Mouse (Mus musculus): Measurements from ENCODE around the gene Ppp1r12c. TPM values are rescaled to one million over a fixed set of nuclear protein-coding genes. Genes with fewer than 3 reads are reported as not detected.
A peak's percentile ranks its signal among the peaks of the same experiment; 100 is the strongest.

The Ppp1r12c gene
- total and polyA plus RNA-seq, 2 experiments = 21.8 to 22.2 TPM

GRCm38 (mm10) chr7:4513236-4513635 is 11.8 kb upstream of the Ppp1r12c start:
- Histone ChIP-seq H3K9ac (ENCODE audit: low read depth, low read length) (no peak overlapping the region), H3K27ac (replicated peaks; ENCODE audit: insufficient read depth, low read depth, low read length) (no peak overlapping the region), H3K79me2 (ENCODE audit: control insufficient read depth, insufficient read depth, low read length) (no peaks in the 10 kb centered on the region), H3K36me3 (ENCODE audit: control insufficient read depth, insufficient read depth, low read length) (no peaks in the 10 kb centered on the region), H3K4me3 (ENCODE audit: insufficient read depth, low read depth, low read length) (no peak overlapping the region), H3K27me3 (ENCODE audit: control insufficient read depth, insufficient read depth, low read length) (no peaks in the 10 kb centered on the region), H3K4me1 (ENCODE audit: control insufficient read depth, insufficient read depth, low read length) (no peaks in the 10 kb centered on the region)
- 30% methylated on average over 13 of the region's 13 CpGs for WGBS
- peak; percentile 87 for TF ChIP-seq CTCF (IDR thresholded peaks at IDR 0.05; ENCODE audit: low read depth, low read length)
- no peak for TF ChIP-seq POLR2A (IDR thresholded peaks at IDR 0.05; ENCODE audit: extremely low read depth, insufficient read depth, low read length)
- peak; percentile 20 for DNase-seq (ENCODE audit: extremely low read depth, low read depth, low spot score)

GRCm38 (mm10) chr7:4511489-4512224 is 10.2 kb upstream of the Ppp1r12c start:
- TF ChIP-seq CTCF (IDR thresholded peaks at IDR 0.05; ENCODE audit: low read depth, low read length) = no peak
- no peak for TF ChIP-seq POLR2A (IDR thresholded peaks at IDR 0.05; ENCODE audit: extremely low read depth, insufficient read depth, low read length)
- Histone ChIP-seq H3K79me2 (ENCODE audit: control insufficient read depth, insufficient read depth, low read length) (no peaks in the 10 kb centered on the region), H3K27me3 (ENCODE audit: control insufficient read depth, insufficient read depth, low read length) (no peaks in the 10 kb centered on the region), H3K36me3 (ENCODE audit: control insufficient read depth, insufficient read depth, low read length) (no peaks in the 10 kb centered on the region), H3K27ac (replicated peaks; ENCODE audit: insufficient read depth, low read depth, low read length) (no peak overlapping the region), H3K4me3 (ENCODE audit: insufficient read depth, low read depth, low read length) (no peak overlapping the region), H3K9ac (ENCODE audit: low read depth, low read length) (no peak overlapping the region), H3K4me1 (ENCODE audit: control insufficient read depth, insufficient read depth, low read length) (no peaks in the 10 kb centered on the region)
- WGBS = 71% methylated on average over 8 of the region's 8 CpGs
- no peak for DNase-seq (ENCODE audit: extremely low read depth, low read depth, low spot score)

DNA sequence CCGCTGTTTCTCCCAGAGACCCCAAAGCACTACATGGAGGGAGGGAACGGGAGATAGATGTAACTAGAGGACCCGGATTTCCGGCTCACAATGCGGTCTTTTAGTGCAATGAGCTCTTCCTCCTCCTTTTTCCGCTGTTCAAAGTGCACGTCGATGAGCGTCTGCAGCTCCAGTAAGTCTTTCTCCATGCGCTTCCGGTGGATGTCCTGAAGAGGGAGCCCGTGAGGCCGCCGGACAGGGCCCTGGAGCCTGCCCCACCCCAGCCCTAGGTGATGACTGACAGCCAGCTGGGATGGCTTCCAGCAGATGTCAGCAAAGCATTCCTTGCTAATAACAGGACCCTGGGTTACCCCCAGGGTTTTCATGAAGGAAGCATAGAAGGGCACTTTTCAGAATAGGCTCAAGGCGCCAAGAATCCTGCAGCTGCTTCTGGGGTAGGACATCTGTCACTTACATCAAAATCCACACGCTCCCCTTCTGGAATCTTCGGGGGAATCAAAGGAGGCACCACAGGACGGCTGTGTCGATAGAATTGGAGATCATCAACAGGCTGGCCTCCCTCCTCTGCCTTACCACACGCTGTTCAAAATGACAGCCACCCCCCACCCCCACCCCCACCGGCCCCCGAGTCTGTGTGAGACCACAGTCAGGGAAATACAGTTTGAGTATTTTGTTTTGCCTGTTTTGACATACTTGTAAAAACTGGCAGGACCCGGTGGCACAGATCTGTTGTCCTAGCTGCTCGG is 8.6 kb upstream of the Ppp1r12c start:
- H3K27me3 ChIP-seq (ENCODE audit: control insufficient read depth, insufficient read depth, low read length) = no peaks in the 10 kb centered on the region
- H3K36me3 ChIP-seq (ENCODE audit: control insufficient read depth, insufficient read depth, low read length) = no peaks in the 10 kb centered on the region
- H3K4me3 ChIP-seq (ENCODE audit: insufficient read depth, low read depth, low read length) = no peak overlapping the region
- no peak overlapping the region for H3K27ac ChIP-seq (replicated peaks; ENCODE audit: insufficient read depth, low read depth, low read length)
- TF ChIP-seq CTCF (IDR thresholded peaks at IDR 0.05; ENCODE audit: low read depth, low read length) = peak; percentile 83
- no peak for TF ChIP-seq POLR2A (IDR thresholded peaks at IDR 0.05; ENCODE audit: extremely low read depth, insufficient read depth, low read length)
- no peak overlapping the region for H3K9ac ChIP-seq (ENCODE audit: low read depth, low read length)
- no peaks in the 10 kb centered on the region for H3K79me2 ChIP-seq (ENCODE audit: control insufficient read depth, insufficient read depth, low read length)
- WGBS = 27% methylated on average over 24 of the region's 24 CpGs
- DNase-seq (ENCODE audit: extremely low read depth, low read depth, low spot score) = peak; percentile 65
- H3K4me1 ChIP-seq (ENCODE audit: control insufficient read depth, insufficient read depth, low read length) = no peaks in the 10 kb centered on the region

DNA sequence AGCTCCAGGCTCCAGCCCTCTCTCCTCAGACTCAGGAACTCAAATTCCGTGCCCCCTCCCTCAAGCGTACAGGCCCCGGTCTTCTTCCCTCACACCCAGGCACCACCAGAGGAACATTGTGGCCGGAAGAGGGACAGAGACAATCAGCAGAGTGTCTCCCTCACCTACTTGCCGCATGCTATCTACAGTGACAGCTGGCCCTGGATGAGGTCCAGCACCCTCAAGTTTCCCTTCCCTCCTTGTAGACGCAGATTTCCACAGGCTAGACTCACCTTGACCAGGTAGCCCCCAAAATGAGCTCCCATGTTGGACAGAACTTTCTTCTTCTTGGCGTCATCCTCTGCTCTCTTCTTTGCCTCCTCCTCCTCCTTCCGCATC is 7.2 kb upstream of the Ppp1r12c start:
- no peak overlapping the region for H3K4me3 ChIP-seq (ENCODE audit: insufficient read depth, low read depth, low read length)
- H3K36me3 ChIP-seq (ENCODE audit: control insufficient read depth, insufficient read depth, low read length) = no peaks in the 10 kb centered on the region
- 87% methylated on average over 8 of the region's 8 CpGs for whole genome bisulfite sequencing
- DNase-seq (ENCODE audit: extremely low read depth, low read depth, low spot score) = no peak
- H3K9ac ChIP-seq (ENCODE audit: low read depth, low read length) = no peak overlapping the region
- no peaks in the 10 kb centered on the region for H3K4me1 ChIP-seq (ENCODE audit: control insufficient read depth, insufficient read depth, low read length)
- TF ChIP-seq CTCF (IDR thresholded peaks at IDR 0.05; ENCODE audit: low read depth, low read length) = no peak
- TF ChIP-seq POLR2A (IDR thresholded peaks at IDR 0.05; ENCODE audit: extremely low read depth, insufficient read depth, low read length) = no peak
- no peaks in the 10 kb centered on the region for H3K27me3 ChIP-seq (ENCODE audit: control insufficient read depth, insufficient read depth, low read length)
- H3K27ac ChIP-seq (replicated peaks; ENCODE audit: insufficient read depth, low read depth, low read length) = no peak overlapping the region
- no peaks in the 10 kb centered on the region for H3K79me2 ChIP-seq (ENCODE audit: control insufficient read depth, insufficient read depth, low read length)

DNA sequence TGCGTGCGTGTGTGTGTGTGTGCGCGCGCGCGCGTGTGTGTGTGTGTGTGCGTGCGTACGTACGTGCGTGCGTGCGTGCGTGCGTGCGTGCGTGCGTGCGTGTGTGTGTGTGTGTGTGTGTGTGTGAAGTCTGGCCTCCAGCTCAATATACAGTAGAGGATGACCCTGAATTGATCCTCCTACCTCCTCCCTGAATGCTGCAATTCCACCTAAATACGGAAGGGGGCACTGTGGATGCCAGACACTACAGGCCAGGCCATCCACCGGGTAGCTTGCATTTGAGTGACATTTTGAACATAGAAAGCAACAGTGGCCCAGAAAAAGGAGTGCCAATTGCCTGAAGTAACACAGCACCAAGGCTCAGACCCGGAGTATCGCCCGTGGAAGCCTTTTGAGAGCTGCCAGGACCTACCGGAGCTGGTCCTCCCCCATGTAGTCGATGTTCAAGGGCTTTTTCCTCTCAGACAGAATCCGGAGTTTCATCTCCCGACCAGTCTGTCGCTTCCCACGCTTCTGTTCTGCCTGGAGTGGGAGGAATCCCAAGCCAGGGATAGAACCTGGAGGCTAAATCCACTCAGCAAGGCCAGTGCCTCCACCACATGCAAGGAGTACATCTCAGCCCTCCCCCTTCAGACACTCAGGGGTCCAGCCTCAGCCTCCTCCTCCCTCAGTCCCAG is 6.7 kb upstream of the Ppp1r12c start:
- H3K4me1 ChIP-seq (ENCODE audit: control insufficient read depth, insufficient read depth, low read length) = no peaks in the 10 kb centered on the region
- TF ChIP-seq CTCF (IDR thresholded peaks at IDR 0.05; ENCODE audit: low read depth, low read length) = peak; percentile 46
- no peak for TF ChIP-seq POLR2A (IDR thresholded peaks at IDR 0.05; ENCODE audit: extremely low read depth, insufficient read depth, low read length)

More for the DNA sequence above, 6.7 kb upstream of the Ppp1r12c start:
- Histone ChIP-seq H3K27me3 (ENCODE audit: control insufficient read depth, insufficient read depth, low read length) (no peaks in the 10 kb centered on the region), H3K9ac (ENCODE audit: low read depth, low read length) (no peak overlapping the region), H3K27ac (replicated peaks; ENCODE audit: insufficient read depth, low read depth, low read length) (no peak overlapping the region), H3K79me2 (ENCODE audit: control insufficient read depth, insufficient read depth, low read length) (no peaks in the 10 kb centered on the region), H3K4me3 (ENCODE audit: insufficient read depth, low read depth, low read length) (no peak overlapping the region), H3K36me3 (ENCODE audit: control insufficient read depth, insufficient read depth, low read length) (no peaks in the 10 kb centered on the region)
- whole genome bisulfite sequencing = 82% methylated on average over 24 of the region's 32 CpGs
- no peak for DNase-seq (ENCODE audit: extremely low read depth, low read depth, low spot score)
